Mouse (Mus musculus): ENCODE results near the gene Itgb2l. TPM values are rescaled to one million over a fixed set of nuclear protein-coding genes. Genes with fewer than 3 reads are reported as not detected.

Itgb2l gene
- polyA plus RNA-seq, 1 experiment from 2014 or later, result 0.11 TPM

GRCm38 (mm10) chr16:96402294-96402693, 41.1 kb downstream of the Itgb2l start:
- no peaks in the 10 kb centered on the region for H3K27me3 ChIP-seq (ENCODE audit: control insufficient read depth, insufficient read depth, low read length)
- H3K4me3 ChIP-seq (ENCODE audit: low read length), result no peak overlapping the region
- H3K9ac ChIP-seq (ENCODE audit: low read length), result 0 out of 2 replicates have a peak overlapping the region, but pooled peaks have one; percentile 17
- peaks cover 18% of the 10 kb centered on the region for H3K4me1 ChIP-seq (ENCODE audit: control insufficient read depth, insufficient read depth, low read length)
- peak overlapping the region; percentile 32 for H3K4me2 ChIP-seq (ENCODE audit: low read depth, low read length)
- WGBS, result 61% methylated on average over 6 of the region's 6 CpGs
- no peaks in the 10 kb centered on the region for H3K9me3 ChIP-seq (replicated peaks; ENCODE audit: control insufficient read depth, low read length)
- no peak for ATAC-seq (replicated peaks; ENCODE audit: extremely low read depth, insufficient read depth, low FRiP score)
- H3K36me3 ChIP-seq (ENCODE audit: control insufficient read depth, insufficient read depth), result no peaks in the 10 kb centered on the region
- peak overlapping the region; percentile 53 for H3K27ac ChIP-seq (ENCODE audit: low read length)

GRCm38 (mm10) chr16:96400046-96400445, 43.4 kb downstream of the Itgb2l start:
- H3K4me2 ChIP-seq (ENCODE audit: low read depth, low read length), result no peak overlapping the region
- no peak for ATAC-seq (replicated peaks; ENCODE audit: extremely low read depth, insufficient read depth, low FRiP score)
- H3K9me3 ChIP-seq (replicated peaks; ENCODE audit: control insufficient read depth, low read length), result no peaks in the 10 kb centered on the region
- 59% methylated on average over 4 of the region's 4 CpGs for WGBS
- no peaks in the 10 kb centered on the region for H3K27me3 ChIP-seq (ENCODE audit: control insufficient read depth, insufficient read depth, low read length)
- H3K9ac ChIP-seq (ENCODE audit: low read length), result no peak overlapping the region
- H3K4me3 ChIP-seq (ENCODE audit: low read length), result no peak overlapping the region
- no peaks in the 10 kb centered on the region for H3K36me3 ChIP-seq (ENCODE audit: control insufficient read depth, insufficient read depth)
- peaks cover 10% of the 10 kb centered on the region for H3K4me1 ChIP-seq (ENCODE audit: control insufficient read depth, insufficient read depth, low read length)
- no peak overlapping the region for H3K27ac ChIP-seq (ENCODE audit: low read length)

GRCm38 (mm10) chr16:96398806-96399205, 44.6 kb downstream of the Itgb2l start:
- Histone ChIP-seq H3K36me3 (ENCODE audit: control insufficient read depth, insufficient read depth) (no peaks in the 10 kb centered on the region), H3K9me3 (replicated peaks; ENCODE audit: control insufficient read depth, low read length) (no peaks in the 10 kb centered on the region), H3K27ac (ENCODE audit: low read length) (no peak overlapping the region), H3K4me1 (ENCODE audit: control insufficient read depth, insufficient read depth, low read length) (peaks cover 10% of the 10 kb centered on the region), H3K4me2 (ENCODE audit: low read depth, low read length) (no peak overlapping the region), H3K27me3 (ENCODE audit: control insufficient read depth, insufficient read depth, low read length) (no peaks in the 10 kb centered on the region), H3K9ac (ENCODE audit: low read length) (no peak overlapping the region), H3K4me3 (ENCODE audit: low read length) (no peak overlapping the region)
- WGBS, result 65% methylated on average over 3 of the region's 3 CpGs
- ATAC-seq (replicated peaks; ENCODE audit: extremely low read depth, insufficient read depth, low FRiP score), result no peak

GRCm38 (mm10) chr16:96396013-96396650, 47.3 kb downstream of the Itgb2l start:
- H3K9me3 ChIP-seq (replicated peaks; ENCODE audit: control insufficient read depth, low read length), result no peaks in the 10 kb centered on the region
- H3K4me2 ChIP-seq (ENCODE audit: low read depth, low read length), result no peak overlapping the region
- ATAC-seq (replicated peaks; ENCODE audit: extremely low read depth, insufficient read depth, low FRiP score), result no peak
- H3K36me3 ChIP-seq (ENCODE audit: control insufficient read depth, insufficient read depth), result no peaks in the 10 kb centered on the region
- no peaks in the 10 kb centered on the region for H3K27me3 ChIP-seq (ENCODE audit: control insufficient read depth, insufficient read depth, low read length)
- H3K27ac ChIP-seq (ENCODE audit: low read length), result no peak overlapping the region
- WGBS, result 70% methylated on average over 9 of the region's 9 CpGs
- H3K4me1 ChIP-seq (ENCODE audit: control insufficient read depth, insufficient read depth, low read length), result no peaks in the 10 kb centered on the region
- no peak overlapping the region for H3K4me3 ChIP-seq (ENCODE audit: low read length)
- no peak overlapping the region for H3K9ac ChIP-seq (ENCODE audit: low read length)

- no peak overlapping the region for H3K27ac ChIP-seq (ENCODE audit: low read length)
- ATAC-seq (replicated peaks; ENCODE audit: extremely low read depth, insufficient read depth, low FRiP score), result no peak
- no peak overlapping the region for H3K9ac ChIP-seq (ENCODE audit: low read length)
- H3K4me2 ChIP-seq (ENCODE audit: low read depth, low read length), result no peak overlapping the region
- H3K36me3 ChIP-seq (ENCODE audit: control insufficient read depth, insufficient read depth), result no peaks in the 10 kb centered on the region
- H3K27me3 ChIP-seq (ENCODE audit: control insufficient read depth, insufficient read depth, low read length), result no peaks in the 10 kb centered on the region
- no peaks in the 10 kb centered on the region for H3K4me1 ChIP-seq (ENCODE audit: control insufficient read depth, insufficient read depth, low read length)
- H3K4me3 ChIP-seq (ENCODE audit: low read length), result no peak overlapping the region
- no peaks in the 10 kb centered on the region for H3K9me3 ChIP-seq (replicated peaks; ENCODE audit: control insufficient read depth, low read length)
- WGBS, result 68% methylated on average over 4 of the region's 4 CpGs
Measured at GRCm38 (mm10) chr16:96395516-96395915, 47.9 kb downstream of the Itgb2l start.

GRCm38 (mm10) chr16:96391070-96391469, 52.3 kb downstream of the Itgb2l start:
- no peak overlapping the region for H3K4me3 ChIP-seq (ENCODE audit: low read length)
- H3K27me3 ChIP-seq (ENCODE audit: control insufficient read depth, insufficient read depth, low read length), result no peaks in the 10 kb centered on the region
- no peak for ATAC-seq (replicated peaks; ENCODE audit: extremely low read depth, insufficient read depth, low FRiP score)
- H3K4me2 ChIP-seq (ENCODE audit: low read depth, low read length), result no peak overlapping the region
- no peak overlapping the region for H3K27ac ChIP-seq (ENCODE audit: low read length)
- H3K36me3 ChIP-seq (ENCODE audit: control insufficient read depth, insufficient read depth), result no peaks in the 10 kb centered on the region
- H3K4me1 ChIP-seq (ENCODE audit: control insufficient read depth, insufficient read depth, low read length), result no peaks in the 10 kb centered on the region
- no peaks in the 10 kb centered on the region for H3K9me3 ChIP-seq (replicated peaks; ENCODE audit: control insufficient read depth, low read length)
- no peak overlapping the region for H3K9ac ChIP-seq (ENCODE audit: low read length)

- ATAC-seq (replicated peaks; ENCODE audit: extremely low read depth, insufficient read depth, low FRiP score), result no peak
Measured at GRCm38 (mm10) chr16:96388481-96388880, 54.9 kb downstream of the Itgb2l start.

GRCm38 (mm10) chr16:96387685-96388371, 55.6 kb downstream of the Itgb2l start:
- H3K36me3 ChIP-seq (ENCODE audit: control insufficient read depth, insufficient read depth), result no peaks in the 10 kb centered on the region
- ATAC-seq (replicated peaks; ENCODE audit: extremely low read depth, insufficient read depth, low FRiP score), result no peak
- WGBS, result 78% methylated on average over 6 of the region's 6 CpGs
- H3K9ac ChIP-seq (ENCODE audit: low read length), result no peak overlapping the region
- no peak overlapping the region for H3K4me3 ChIP-seq (ENCODE audit: low read length)
- H3K27me3 ChIP-seq (ENCODE audit: control insufficient read depth, insufficient read depth, low read length), result no peaks in the 10 kb centered on the region
- 0 out of 2 replicates have a peak, but pooled peaks cover 5% of the 10 kb centered on the region for H3K9me3 ChIP-seq (replicated peaks; ENCODE audit: control insufficient read depth, low read length)
- H3K4me1 ChIP-seq (ENCODE audit: control insufficient read depth, insufficient read depth, low read length), result no peaks in the 10 kb centered on the region
- H3K27ac ChIP-seq (ENCODE audit: low read length), result no peak overlapping the region
- no peak overlapping the region for H3K4me2 ChIP-seq (ENCODE audit: low read depth, low read length)

More at GRCm38 (mm10) chr16:96388481-96388880, 54.9 kb downstream of the Itgb2l start:
- H3K27ac ChIP-seq (ENCODE audit: low read length), result no peak overlapping the region
- H3K4me1 ChIP-seq (ENCODE audit: control insufficient read depth, insufficient read depth, low read length), result no peaks in the 10 kb centered on the region
- 72% methylated on average over 5 of the region's 5 CpGs for WGBS
- no peaks in the 10 kb centered on the region for H3K36me3 ChIP-seq (ENCODE audit: control insufficient read depth, insufficient read depth)
- no peaks in the 10 kb centered on the region for H3K27me3 ChIP-seq (ENCODE audit: control insufficient read depth, insufficient read depth, low read length)
- 0 out of 2 replicates have a peak, but pooled peaks cover 5% of the 10 kb centered on the region for H3K9me3 ChIP-seq (replicated peaks; ENCODE audit: control insufficient read depth, low read length)
- H3K4me3 ChIP-seq (ENCODE audit: low read length), result no peak overlapping the region
- no peak overlapping the region for H3K9ac ChIP-seq (ENCODE audit: low read length)
- H3K4me2 ChIP-seq (ENCODE audit: low read depth, low read length), result no peak overlapping the region

- no peaks in the 10 kb centered on the region for H3K36me3 ChIP-seq (ENCODE audit: control insufficient read depth, insufficient read depth)
- no peak for ATAC-seq (replicated peaks; ENCODE audit: extremely low read depth, insufficient read depth, low FRiP score)
- no peaks in the 10 kb centered on the region for H3K27me3 ChIP-seq (ENCODE audit: control insufficient read depth, insufficient read depth, low read length)
- no peak overlapping the region for H3K4me2 ChIP-seq (ENCODE audit: low read depth, low read length)
- no peak overlapping the region for H3K4me3 ChIP-seq (ENCODE audit: low read length)
- no peaks in the 10 kb centered on the region for H3K4me1 ChIP-seq (ENCODE audit: control insufficient read depth, insufficient read depth, low read length)
- H3K9ac ChIP-seq (ENCODE audit: low read length), result no peak overlapping the region
- no peak overlapping the region for H3K27ac ChIP-seq (ENCODE audit: low read length)
- 0 out of 2 replicates have a peak, but pooled peaks cover 5% of the 10 kb centered on the region for H3K9me3 ChIP-seq (replicated peaks; ENCODE audit: control insufficient read depth, low read length)
Measured at GRCm38 (mm10) chr16:96384741-96385140, 58.7 kb downstream of the Itgb2l start.

Data from heart, embryonic 16.5 days (tissue).